Mouse (Mus musculus) liver, adult 2 months (tissue): ENCODE measurements around the gene Comt. TPM values are rescaled to one million over a fixed set of nuclear protein-coding genes. Genes with fewer than 3 reads are reported as not detected.

Experiments
- DNase-seq: peaks from one replicate; pipeline ENCODE4 v3.0.0-alpha.2; 2011; ENCODE audit warnings: low read depth, low spot score; ENCODE audit errors: extremely low read depth
- H3K27ac ChIP-seq: fragments of 200-500 bp; replicated peaks from 2 replicates; pipeline ENCODE4 v1.5.1; 2012; ENCODE audit warnings: low read depth, mild to moderate bottlenecking, control low read depth, inconsistent platforms, low read length; ENCODE audit not compliant: insufficient read depth
- H3K27me3 ChIP-seq: fragments of 200-500 bp; 2 replicates; pipeline ENCODE4 v1.6.1; 2012; ENCODE audit warnings: mild to moderate bottlenecking, moderate library complexity, low read length, inconsistent platforms; ENCODE audit not compliant: control insufficient read depth, insufficient read depth
- H3K36me3 ChIP-seq: fragments of 200-500 bp; 2 replicates; pipeline ENCODE4 v1.6.1; 2012; ENCODE audit warnings: low read length, inconsistent platforms; ENCODE audit not compliant: control insufficient read depth, insufficient read depth
- H3K4me1 ChIP-seq: fragments of 200-500 bp; 2 replicates; pipeline ENCODE4 v1.6.1; 2011; ENCODE audit warnings: low read length; ENCODE audit not compliant: control insufficient read depth, insufficient read depth
- H3K4me3 ChIP-seq: fragments of 200-500 bp; 2 replicates; pipeline ENCODE4 v1.5.1; 2011; ENCODE audit warnings: low read depth, mild to moderate bottlenecking, control low read depth, low read length, moderate library complexity; ENCODE audit not compliant: insufficient read depth
- H3K79me2 ChIP-seq: fragments of 200-500 bp; 2 replicates; pipeline ENCODE4 v1.6.1; 2012; ENCODE audit warnings: inconsistent platforms, mild to moderate bottlenecking, low read length, moderate library complexity; ENCODE audit not compliant: control insufficient read depth, insufficient read depth
- H3K9ac ChIP-seq: fragments of 200-500 bp; 2 replicates; pipeline ENCODE4 v1.6.1; 2012; ENCODE audit warnings: low read depth, mild to moderate bottlenecking, control low read depth, inconsistent platforms, low read length
- CTCF ChIP-seq: fragments of 200-500 bp; IDR thresholded peaks from 2 replicates; pipeline ENCODE4 v1.5.1; 2011; ENCODE audit warnings: low read depth, low read length, control low read depth
- POLR2A ChIP-seq: fragments of 200-500 bp; IDR thresholded peaks from 2 replicates; pipeline ENCODE4 v1.6.1; 2011; ENCODE audit warnings: low read length, control low read depth; ENCODE audit not compliant: insufficient read depth; ENCODE audit errors: extremely low read depth
- WGBS: fragments of 180-500 bp; shearing (Covaris S2); methylation state at CpG from one replicate; pipeline ENCODE4 v1.1.7; 2018; 5-methylcytosine and 5-hydroxymethylcytosine counted together
- polyA plus RNA-seq: library from polyadenylated mRNA; depleted of rRNA; stranded (reverse); fragments of >200 nt; gene quantifications from 2 replicates; pipeline ENCODE4 v1.2.3, GENCODE M21; 2012
- total RNA-seq: library from RNA; depleted of rRNA; stranded (reverse); fragments of >200 nt; gene quantifications from 2 replicates; pipeline ENCODE4 v1.2.3, GENCODE M21; 2014

Comt gene
- total and polyA plus RNA-seq, 2 experiments = 538 to 1,223 TPM

DNA sequence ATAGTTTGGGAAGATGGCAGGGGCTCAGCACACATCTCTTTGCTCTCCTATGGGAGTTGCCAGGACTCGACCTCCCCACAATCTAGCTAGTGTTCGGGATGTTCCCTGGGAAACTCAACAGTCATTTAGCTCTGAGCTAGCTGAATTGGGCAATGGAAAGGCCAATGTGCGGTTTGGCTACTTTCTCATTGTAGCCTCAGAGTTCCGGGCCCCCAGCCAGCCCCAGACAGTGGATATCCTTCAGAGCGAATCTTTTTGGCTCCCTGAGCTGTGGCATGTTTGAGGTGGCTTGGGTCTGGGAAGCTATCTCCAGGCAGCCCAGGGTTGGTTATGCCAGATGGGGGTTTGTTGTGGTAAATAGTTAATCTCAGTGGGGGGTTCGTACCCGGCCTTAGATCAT is 40.2 kb downstream of the Comt start:
- WGBS = 50% methylated on average over 7 of the region's 7 CpGs
- no peak overlapping the region for H3K9ac ChIP-seq
- no peaks in the 10 kb centered on the region for H3K27me3 ChIP-seq
- H3K79me2 ChIP-seq = no peaks in the 10 kb centered on the region
- H3K4me1 ChIP-seq = peaks cover 3% of the 10 kb centered on the region; the same call in 1 of the 2 replicates
- H3K36me3 ChIP-seq = no peaks in the 10 kb centered on the region
- H3K27ac ChIP-seq = 0 out of 2 replicates have a peak overlapping the region, but pooled peaks have one; percentile 21
- H3K4me3 ChIP-seq = no peak overlapping the region
- no peak for DNase-seq
- no peak for TF ChIP-seq POLR2A
- TF ChIP-seq CTCF = no peak

DNA sequence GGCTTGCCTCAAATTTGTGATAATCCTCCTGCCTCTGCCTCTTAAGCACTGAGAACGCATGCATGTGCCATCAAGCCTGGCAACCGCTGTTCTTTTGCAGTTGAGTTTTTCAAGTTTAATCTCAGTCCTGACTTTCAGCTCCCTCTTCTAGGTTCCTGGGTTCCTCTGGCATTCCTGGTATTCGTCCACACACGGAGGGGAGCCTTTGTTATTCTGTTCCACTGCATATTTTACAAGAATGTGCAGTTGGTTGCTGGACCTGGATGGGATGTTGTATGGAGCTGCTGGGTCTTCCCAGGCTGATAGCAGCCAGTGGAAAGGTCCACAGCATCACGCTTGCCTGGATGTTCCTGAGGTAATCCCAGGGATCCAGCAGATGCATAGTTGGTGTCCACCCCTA is 41.2 kb downstream of the Comt start:
- Histone ChIP-seq H3K36me3 (no peaks in the 10 kb centered on the region), H3K27ac (no peak overlapping the region), H3K4me1 (peaks cover 3% of the 10 kb centered on the region; the same call in 1 of the 2 replicates), H3K9ac (no peak overlapping the region), H3K27me3 (no peaks in the 10 kb centered on the region), H3K79me2 (peaks cover 2% of the 10 kb centered on the region; the same call in 1 of the 2 replicates), H3K4me3 (no peak overlapping the region)
- TF ChIP-seq CTCF (no peak), POLR2A (no peak)
- no peak for DNase-seq
- 92% methylated on average over 5 of the region's 5 CpGs for WGBS

- peaks cover 3% of the 10 kb centered on the region; the same call in 1 of the 2 replicates for H3K4me1 ChIP-seq
- 91% methylated on average over 8 of the region's 8 CpGs for WGBS
- no peak for DNase-seq
- no peaks in the 10 kb centered on the region for H3K27me3 ChIP-seq
- H3K4me3 ChIP-seq = no peak overlapping the region
- H3K9ac ChIP-seq = no peak overlapping the region
- peaks cover 2% of the 10 kb centered on the region; the same call in 1 of the 2 replicates for H3K79me2 ChIP-seq
- peak overlapping the region; percentile 44; the same call in 1 of the 2 replicates for H3K27ac ChIP-seq
- no peaks in the 10 kb centered on the region for H3K36me3 ChIP-seq
- no peak for TF ChIP-seq CTCF
- no peak for TF ChIP-seq POLR2A
Measured at GRCm38 (mm10) chr16:18384659-18385058, 42.0 kb downstream of the Comt start.

DNA sequence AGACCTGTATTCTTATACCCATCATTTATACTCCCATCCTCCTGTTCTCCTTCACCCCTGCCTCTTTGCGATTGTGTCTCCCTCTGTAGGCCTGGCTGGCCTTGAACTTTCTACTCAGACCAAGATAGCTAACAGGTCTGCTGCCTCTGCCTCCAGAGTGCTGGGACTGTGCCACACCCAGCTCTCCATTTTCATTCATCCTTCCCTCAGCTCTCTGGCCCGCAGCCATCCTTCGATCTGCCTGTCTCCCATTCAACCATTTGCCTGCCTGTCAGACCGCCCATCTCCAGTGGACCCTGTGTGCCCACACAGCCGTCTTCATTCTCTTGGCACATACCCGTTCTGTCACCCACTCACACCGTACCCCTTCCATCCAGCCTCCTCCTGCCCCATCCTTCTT is 42.4 kb downstream of the Comt start:
- Histone ChIP-seq H3K9ac (no peak overlapping the region), H3K79me2 (peaks cover 2% of the 10 kb centered on the region; the same call in 1 of the 2 replicates), H3K36me3 (no peaks in the 10 kb centered on the region), H3K4me1 (peaks cover 3% of the 10 kb centered on the region; the same call in 1 of the 2 replicates), H3K27ac (peak overlapping the region; percentile 44), H3K4me3 (no peak overlapping the region), H3K27me3 (no peaks in the 10 kb centered on the region)
- WGBS = 77% methylated on average over 7 of the region's 7 CpGs
- DNase-seq = no peak
- TF ChIP-seq POLR2A = no peak
- TF ChIP-seq CTCF = no peak

DNA sequence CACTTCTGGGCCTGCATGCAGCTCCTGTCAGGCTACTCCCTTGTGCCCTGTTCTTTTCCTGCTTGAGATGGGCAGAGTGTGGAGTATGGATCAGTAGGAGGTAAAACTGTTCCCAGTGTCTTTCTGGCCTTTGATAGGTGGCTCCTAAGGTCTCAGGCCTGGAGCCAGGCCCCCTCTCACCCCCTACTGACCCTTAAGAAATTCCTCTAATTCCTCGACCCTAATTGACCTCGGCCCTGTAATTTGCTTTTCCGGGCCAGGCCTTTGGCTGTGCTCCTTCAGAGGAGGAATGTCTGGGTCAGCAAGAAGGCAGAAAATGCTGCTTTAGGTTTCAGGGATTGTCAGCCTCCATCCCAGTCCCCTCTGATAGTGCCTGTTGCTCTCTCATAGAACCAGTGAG is 42.9 kb downstream of the Comt start:
- Histone ChIP-seq H3K79me2 (peaks cover 2% of the 10 kb centered on the region; the same call in 1 of the 2 replicates), H3K9ac (no peak overlapping the region), H3K4me1 (peaks cover 3% of the 10 kb centered on the region; the same call in 1 of the 2 replicates), H3K27ac (peak overlapping the region; percentile 67; the same call in 1 of the 2 replicates), H3K27me3 (no peaks in the 10 kb centered on the region), H3K36me3 (no peaks in the 10 kb centered on the region), H3K4me3 (no peak overlapping the region)
- TF ChIP-seq POLR2A (no peak), CTCF (no peak)
- no peak for DNase-seq
- WGBS = 76% methylated on average over 3 of the region's 3 CpGs

DNA sequence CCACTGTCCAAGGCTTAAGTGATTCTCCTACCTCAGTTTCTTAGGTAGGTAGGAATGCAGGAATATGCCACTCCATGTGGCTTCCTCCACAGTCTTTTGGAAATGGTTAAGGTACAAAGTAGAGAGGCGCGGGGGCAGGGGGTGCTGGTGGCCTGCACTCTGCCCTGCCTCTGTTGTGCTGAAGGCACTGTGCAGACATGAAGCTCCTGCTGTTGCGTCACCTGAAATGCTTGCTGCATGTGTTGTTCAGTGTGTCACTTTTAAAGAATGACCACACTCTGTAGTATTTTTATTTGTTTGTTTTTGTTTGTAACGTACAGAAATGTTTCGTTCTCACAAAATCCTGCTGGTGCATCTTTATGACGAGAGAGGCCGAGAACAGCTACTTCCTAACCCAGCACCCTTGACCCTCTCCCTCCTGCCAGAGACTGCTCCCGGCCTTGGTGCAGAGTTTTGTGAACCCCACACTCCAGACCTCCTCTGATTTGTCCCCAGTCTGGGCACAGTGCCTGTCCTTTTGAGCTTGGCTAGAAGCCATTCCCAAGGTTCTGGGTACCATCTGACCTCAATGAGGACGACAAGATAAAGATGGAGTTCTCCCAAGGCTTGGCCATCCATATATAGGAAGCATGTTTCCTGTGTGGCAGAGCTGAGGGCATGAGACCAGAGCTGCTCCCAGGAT is 43.5 kb downstream of the Comt start:
- DNase-seq = peak; percentile 50
- 35% methylated on average over 9 of the region's 9 CpGs for WGBS
- peak overlapping the region; percentile 67; the same call in 1 of the 2 replicates for H3K27ac ChIP-seq

More for the DNA sequence above, 43.5 kb downstream of the Comt start:
- H3K27me3 ChIP-seq = no peaks in the 10 kb centered on the region
- no peak overlapping the region for H3K9ac ChIP-seq
- H3K79me2 ChIP-seq = peaks cover 2% of the 10 kb centered on the region; the same call in 1 of the 2 replicates
- no peak overlapping the region for H3K4me3 ChIP-seq
- TF ChIP-seq CTCF (no peak), POLR2A (no peak)
- no peaks in the 10 kb centered on the region for H3K36me3 ChIP-seq
- peaks cover 3% of the 10 kb centered on the region; the same call in 1 of the 2 replicates for H3K4me1 ChIP-seq
